Mouse (Mus musculus) bone marrow macrophage, adult 2 months (primary cell): ENCODE results near the gene Slc20a1.

Experiments
- CTCF ChIP-seq: IDR thresholded peaks from 2 replicates; pipeline ENCODE4 v1.5.1; 2012; ENCODE audit warnings: low read depth, mild to moderate bottlenecking, low read length, moderate library complexity
- POLR2A ChIP-seq: IDR thresholded peaks from 2 replicates; pipeline ENCODE4 v1.6.1; 2012; ENCODE audit warnings: mild to moderate bottlenecking, low read depth, low read length, borderline replicate concordance

GRCm38 (mm10) chr2:129181509-129181908 lies 17.1 kb upstream of the Slc20a1 start:
- no peak for TF ChIP-seq CTCF
- TF ChIP-seq POLR2A = no peak
